Mouse (Mus musculus) embryo, embryonic 9.5 days (tissue): ENCODE measurements around the gene Brms1l.
A peak's percentile ranks its signal among the peaks of the same experiment; 100 is the strongest.

Experiments used
- DNase-seq: peaks from one replicate; pipeline ENCODE4 v3.0.0-alpha.2; 2017; ENCODE audit errors: extremely low spot score

Gene Brms1l

GRCm38 (mm10) chr12:55859409-55860349, 23.6 kb downstream of the Brms1l start:
- no peak for DNase-seq

GRCm38 (mm10) chr12:55860631-55861030, 24.5 kb downstream of the Brms1l start:
- no peak for DNase-seq

GRCm38 (mm10) chr12:55867738-55868137, 31.6 kb downstream of the Brms1l start:
- no peak for DNase-seq

- no peak for DNase-seq
Observed at GRCm38 (mm10) chr12:55869622-55870322, 33.6 kb downstream of the Brms1l start.

GRCm38 (mm10) chr12:55885449-55885848, 49.3 kb downstream of the Brms1l start:
- no peak for DNase-seq

- DNase-seq = peak; percentile 22
Observed at GRCm38 (mm10) chr12:55888570-55888969, 52.4 kb downstream of the Brms1l start.

- no peak for DNase-seq
Observed at GRCm38 (mm10) chr12:55904801-55905200, 68.7 kb downstream of the Brms1l start.

- DNase-seq = no peak
Observed at GRCm38 (mm10) chr12:55912138-55912537, 76.0 kb downstream of the Brms1l start.

- DNase-seq = no peak
Observed at GRCm38 (mm10) chr12:55913201-55913600, 77.1 kb downstream of the Brms1l start.

GRCm38 (mm10) chr12:55916250-55916649, 80.1 kb downstream of the Brms1l start:
- no peak for DNase-seq

GRCm38 (mm10) chr12:55917020-55917419, 80.9 kb downstream of the Brms1l start:
- DNase-seq = no peak
